Mouse (Mus musculus) gastrocnemius, postnatal 36 days (tissue): ENCODE measurements at regions not wholly inside any gene's neighbourhood (a gene's known extent, or its start where the extent isn't known, plus 50 kb on each side); places are given as distances from the start of the nearest gene placed in this dataset.

ENCODE experiments used
- DNase-seq, 2 experiments: peaks; one replicate each; pipeline ENCODE4 v3.0.0; 2022
- intact Hi-C: fragments of 180-260 bp; cut with DNase I; formaldehyde crosslinking; loops from one replicate; pipeline ENCODE4 v1.15.1; 2025

- intact Hi-C loops: no loop called here
- DNase-seq: no peak
Observed at GRCm38 (mm10) chr6:41127816-41128215, 92.5 kb upstream of the 2210010C04Rik start.

GRCm38 (mm10) chr6:41126855-41127254, 91.5 kb upstream of the 2210010C04Rik start:
- intact Hi-C loops: no loop called here
- no peak for DNase-seq

GRCm38 (mm10) chr6:41121641-41122040, 86.3 kb upstream of the 2210010C04Rik start:
- DNase-seq: no peak
- intact Hi-C loops: no loop called here

GRCm38 (mm10) chr6:41119176-41119575, 83.9 kb upstream of the 2210010C04Rik start:
- intact Hi-C loops: no loop called here

GRCm38 (mm10) chr6:41118201-41118976, 83.1 kb upstream of the 2210010C04Rik start:
- DNase-seq: peak in 1 of 2 experiments; percentile 10
- intact Hi-C loops: no loop called here

More at GRCm38 (mm10) chr6:41119176-41119575, 83.9 kb upstream of the 2210010C04Rik start:
- DNase-seq: no peak

- no peak for DNase-seq
- intact Hi-C loops: no loop called here
Observed at GRCm38 (mm10) chr6:41113943-41114342, 78.6 kb upstream of the 2210010C04Rik start.

GRCm38 (mm10) chr6:41112861-41113610, 77.7 kb upstream of the 2210010C04Rik start:
- intact Hi-C loops: no loop called here

GRCm38 (mm10) chr6:41111829-41112228, 76.5 kb upstream of the 2210010C04Rik start:
- no peak for DNase-seq
- intact Hi-C loops: no loop called here

More at GRCm38 (mm10) chr6:41112861-41113610, 77.7 kb upstream of the 2210010C04Rik start:
- DNase-seq: peak in 1 of 2 experiments; percentile 4

GRCm38 (mm10) chr6:41108897-41109296, 73.6 kb upstream of the 2210010C04Rik start:
- intact Hi-C loops: no loop called here
- no peak for DNase-seq

- DNase-seq: no peak
- intact Hi-C loops: no loop called here
Observed at GRCm38 (mm10) chr6:41103689-41104400, 68.5 kb upstream of the 2210010C04Rik start.

GRCm38 (mm10) chr6:41101997-41102396, 66.7 kb upstream of the 2210010C04Rik start:
- no peak for DNase-seq
- intact Hi-C loops: no loop called here

- intact Hi-C loops: no loop called here
- DNase-seq: no peak
Observed at GRCm38 (mm10) chr6:41100258-41100657, 64.9 kb upstream of the 2210010C04Rik start.

- intact Hi-C loops: no loop called here
- DNase-seq: no peak
Observed at GRCm38 (mm10) chr6:41091177-41091829, 56.0 kb upstream of the 2210010C04Rik start.
